Mouse (Mus musculus) limb, embryonic 14.5 days (tissue): ENCODE results near the gene Susd1. TPM values are rescaled to one million over a fixed set of nuclear protein-coding genes. Genes with fewer than 3 reads are reported as not detected.

Source experiments
- ATAC-seq: fragments of 200-750 bp; cut with Nextera tagmentation; 2 replicates; pipeline ENCODE4 v1.8.0; 2017; ENCODE audit warnings: low read depth, moderate number of reproducible peaks, moderate TSS enrichment; ENCODE audit not compliant: low FRiP score
- DNase-seq: peaks from one replicate; pipeline ENCODE4 v3.0.0-alpha.2; 2015; ENCODE audit warnings: low spot score
- H3K27ac ChIP-seq: fragments of 300-500 bp; sonication (generic); replicated peaks from 2 replicates; pipeline ENCODE4 v1.5.1; 2014; ENCODE audit warnings: low read depth, mild to moderate bottlenecking, low read length, moderate library complexity, mixed read lengths
- H3K27me3 ChIP-seq: fragments of 300-500 bp; sonication (generic); 2 replicates; pipeline ENCODE4 v1.6.1; 2014; ENCODE audit warnings: low read length, mixed read lengths; ENCODE audit not compliant: control insufficient read depth, insufficient read depth
- H3K36me3 ChIP-seq: fragments of 300-500 bp; sonication (generic); 2 replicates; pipeline ENCODE4 v1.6.1; 2014; ENCODE audit warnings: mild to moderate bottlenecking, low read length, moderate library complexity, mixed read lengths; ENCODE audit not compliant: control insufficient read depth, insufficient read depth
- H3K4me1 ChIP-seq: fragments of 300-500 bp; sonication (generic); 2 replicates; pipeline ENCODE4 v1.6.1; 2014; ENCODE audit warnings: antibody characterized with exemption, low read length, mixed read lengths; ENCODE audit not compliant: control insufficient read depth, insufficient read depth
- H3K4me2 ChIP-seq: fragments of 300-500 bp; sonication (generic); replicated peaks from 2 replicates; pipeline ENCODE4 v1.6.1; 2014; ENCODE audit warnings: low read depth, mild to moderate bottlenecking, low read length, moderate library complexity; ENCODE audit not compliant: severe bottlenecking
- H3K4me3 ChIP-seq: fragments of 300-500 bp; sonication (generic); replicated peaks from 2 replicates; pipeline ENCODE4 v1.5.1; 2014; ENCODE audit warnings: low read length
- H3K9ac ChIP-seq: fragments of 300-500 bp; sonication (generic); 2 replicates; pipeline ENCODE4 v1.6.1; 2014; ENCODE audit warnings: mild to moderate bottlenecking, low read depth, low read length, moderate library complexity; ENCODE audit not compliant: severe bottlenecking
- H3K9me3 ChIP-seq: fragments of 300-500 bp; sonication (generic); 2 replicates; pipeline ENCODE4 v1.6.1; 2016; ENCODE audit warnings: low read length; ENCODE audit not compliant: control insufficient read depth
- POLR2A ChIP-seq: fragments of 200-500 bp; IDR thresholded peaks from 2 replicates; pipeline ENCODE4 v1.8.0; 2012; ENCODE audit warnings: inconsistent platforms, mild to moderate bottlenecking, moderate library complexity, borderline replicate concordance; ENCODE audit not compliant: insufficient read depth, insufficient read length; ENCODE audit errors: extremely low read depth
- WGBS: fragments of 180-500 bp; shearing (Covaris S2); extraction: QIAGEN DNeasy Blood & Tissue Kit; methylation state at CpG from one replicate; pipeline ENCODE4 v1.1.7; 2014; 5-methylcytosine and 5-hydroxymethylcytosine counted together
- polyA plus RNA-seq, 2 experiments: library from polyadenylated mRNA; depleted of rRNA in 1 of 2; stranded (reverse) in 1 of 2; unstranded in 1 of 2; fragments of >200 nt; fragmentation: Nextera tagmentation in 1 of 2; extraction: Ambion mirVana in 1 of 2; gene quantifications; 2 replicates each; pipeline versions ENCODE4 v1.2.1 to v1.2.3; 2012 to 2014

Susd1 gene
- polyA plus RNA-seq, 2 experiments: 2.3 to 5.6 TPM

- TF ChIP-seq POLR2A: no peak
- H3K9me3 ChIP-seq: no peaks in the 10 kb centered on the region
- no peak overlapping the region for H3K27ac ChIP-seq
- 49% methylated on average over 6 of the region's 6 CpGs for WGBS
- H3K4me2 ChIP-seq: no peak overlapping the region
- H3K36me3 ChIP-seq: no peaks in the 10 kb centered on the region
- ATAC-seq: no peak
- H3K9ac ChIP-seq: no peak overlapping the region
- no peak overlapping the region for H3K4me3 ChIP-seq
- H3K4me1 ChIP-seq: no peaks in the 10 kb centered on the region
- no peaks in the 10 kb centered on the region for H3K27me3 ChIP-seq
- DNase-seq: no peak
These were observed 7.1 kb upstream of the Susd1 start for GRCm38 (mm10) chr4:59445516-59445915.

GRCm38 (mm10) chr4:59444994-59445393, 6.6 kb upstream of the Susd1 start:
- Histone ChIP-seq H3K4me1 (no peaks in the 10 kb centered on the region), H3K27ac (no peak overlapping the region), H3K27me3 (no peaks in the 10 kb centered on the region), H3K9ac (no peak overlapping the region), H3K36me3 (no peaks in the 10 kb centered on the region), H3K4me3 (no peak overlapping the region), H3K4me2 (no peak overlapping the region), H3K9me3 (no peaks in the 10 kb centered on the region)
- 89% methylated on average over 3 of the region's 3 CpGs for WGBS
- no peak for DNase-seq
- TF ChIP-seq POLR2A: no peak
- no peak for ATAC-seq

- no peaks in the 10 kb centered on the region for H3K9me3 ChIP-seq
- WGBS: 70% methylated on average over 4 of the region's 4 CpGs
- H3K4me3 ChIP-seq: no peak overlapping the region
- H3K9ac ChIP-seq: no peak overlapping the region
- no peak overlapping the region for H3K27ac ChIP-seq
- 0 out of 2 replicates have a peak, but pooled peaks cover 3% of the 10 kb centered on the region for H3K27me3 ChIP-seq
- H3K36me3 ChIP-seq: no peaks in the 10 kb centered on the region
- H3K4me2 ChIP-seq: no peak overlapping the region
- TF ChIP-seq POLR2A: no peak
- no peak for ATAC-seq
- DNase-seq: no peak
- no peaks in the 10 kb centered on the region for H3K4me1 ChIP-seq
These were observed 5.7 kb upstream of the Susd1 start for GRCm38 (mm10) chr4:59444085-59444484.

GRCm38 (mm10) chr4:59441265-59441664, 2.8 kb upstream of the Susd1 start:
- WGBS: 88% methylated on average over 1 of the region's 1 CpGs
- Histone ChIP-seq H3K27ac (no peak overlapping the region), H3K27me3 (peaks cover 14% of the 10 kb centered on the region; the same call in 1 of the 2 replicates), H3K4me2 (no peak overlapping the region), H3K36me3 (no peaks in the 10 kb centered on the region), H3K9ac (no peak overlapping the region), H3K4me3 (no peak overlapping the region), H3K9me3 (no peaks in the 10 kb centered on the region), H3K4me1 (no peaks in the 10 kb centered on the region)
- DNase-seq (no peak), ATAC-seq (no peak)
- no peak for TF ChIP-seq POLR2A

- H3K36me3 ChIP-seq: no peaks in the 10 kb centered on the region
- no peak overlapping the region for H3K27ac ChIP-seq
- H3K27me3 ChIP-seq: peaks cover 14% of the 10 kb centered on the region; the same call in 1 of the 2 replicates
- ATAC-seq (no peak), DNase-seq (no peak)
- no peaks in the 10 kb centered on the region for H3K4me1 ChIP-seq
- 41% methylated on average over 2 of the region's 2 CpGs for WGBS
- no peak overlapping the region for H3K9ac ChIP-seq
- no peaks in the 10 kb centered on the region for H3K9me3 ChIP-seq
- no peak for TF ChIP-seq POLR2A
- no peak overlapping the region for H3K4me3 ChIP-seq
- H3K4me2 ChIP-seq: no peak overlapping the region
These were observed 1.5 kb upstream of the Susd1 start for GRCm38 (mm10) chr4:59439960-59440359.

GRCm38 (mm10) chr4:59439041-59439440, 608 bp upstream of the Susd1 start:
- 0 out of 2 replicates have a peak overlapping the region, but pooled peaks have one; percentile 55 for H3K4me3 ChIP-seq
- H3K9ac ChIP-seq: no peak overlapping the region
- no peaks in the 10 kb centered on the region for H3K9me3 ChIP-seq
- no peak for TF ChIP-seq POLR2A
- ATAC-seq: no peak
- H3K27ac ChIP-seq: no peak overlapping the region
- H3K36me3 ChIP-seq: no peaks in the 10 kb centered on the region
- H3K27me3 ChIP-seq: peaks cover 14% of the 10 kb centered on the region; the same call in 1 of the 2 replicates
- 31% methylated on average over 5 of the region's 5 CpGs for WGBS
- no peaks in the 10 kb centered on the region for H3K4me1 ChIP-seq
- no peak overlapping the region for H3K4me2 ChIP-seq
- no peak for DNase-seq
